Mouse (Mus musculus) ovary, postnatal 10 days (tissue): ENCODE measurements at regions not wholly inside any gene's neighbourhood (a gene's known extent, or its start where the extent isn't known, plus 50 kb on each side); places are given as distances from the start of the nearest gene placed in this dataset.

ENCODE experiments used
- DNase-seq: peaks from one replicate; pipeline ENCODE4 v3.0.0; 2022; ENCODE audit warnings: low spot score

DNA sequence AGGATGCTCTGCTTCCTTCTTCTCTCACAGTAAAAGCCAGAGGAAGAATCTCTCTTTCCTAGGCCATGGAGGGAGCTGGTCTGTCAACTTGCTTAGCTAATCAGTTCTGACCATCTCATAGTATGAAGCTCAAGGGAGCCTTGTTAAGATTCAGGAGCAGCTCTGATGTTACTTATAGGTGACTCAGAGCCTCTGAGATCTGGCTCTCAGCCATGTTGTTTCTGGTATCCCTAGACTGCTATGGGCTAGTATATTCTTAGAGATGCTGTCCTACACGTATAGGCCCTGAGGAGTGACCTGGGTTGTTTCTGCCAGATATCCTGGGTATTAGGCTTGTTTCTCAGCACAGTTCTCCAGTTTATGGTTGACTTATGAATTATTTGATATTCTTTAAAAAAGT, 160.9 kb downstream of the 4930564D02Rik start:
- DNase-seq, result no peak

DNA sequence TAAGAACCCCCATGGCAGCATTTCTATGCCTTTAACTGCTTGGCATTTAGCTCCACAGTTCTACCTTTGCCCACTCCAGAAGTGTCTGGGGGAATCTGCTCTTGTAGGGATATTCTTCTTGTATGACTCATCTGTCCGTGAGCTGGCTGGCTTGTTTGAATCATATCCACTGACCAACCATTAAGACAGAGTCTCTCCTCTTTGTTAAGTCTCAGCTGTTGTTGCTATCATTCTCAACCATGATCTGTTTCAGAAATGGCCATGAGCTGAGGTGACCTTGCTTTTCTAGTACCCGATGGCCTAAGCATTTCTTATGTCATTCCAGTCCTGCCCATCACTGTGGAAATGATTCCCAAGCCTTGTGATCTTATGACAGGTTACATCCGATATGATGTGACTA, 161.8 kb downstream of the 4930564D02Rik start:
- DNase-seq, result no peak

GRCm38 (mm10) chr3:105241048-105241447, 174.4 kb downstream of the 4930564D02Rik start:
- no peak for DNase-seq

- no peak for DNase-seq
Measured at GRCm38 (mm10) chr3:105257096-105257495, 190.5 kb downstream of the 4930564D02Rik start.

- peak; percentile 23 for DNase-seq
Measured at GRCm38 (mm10) chr3:105275241-105275640, 176.9 kb upstream of the Kcnd3 start.

DNA sequence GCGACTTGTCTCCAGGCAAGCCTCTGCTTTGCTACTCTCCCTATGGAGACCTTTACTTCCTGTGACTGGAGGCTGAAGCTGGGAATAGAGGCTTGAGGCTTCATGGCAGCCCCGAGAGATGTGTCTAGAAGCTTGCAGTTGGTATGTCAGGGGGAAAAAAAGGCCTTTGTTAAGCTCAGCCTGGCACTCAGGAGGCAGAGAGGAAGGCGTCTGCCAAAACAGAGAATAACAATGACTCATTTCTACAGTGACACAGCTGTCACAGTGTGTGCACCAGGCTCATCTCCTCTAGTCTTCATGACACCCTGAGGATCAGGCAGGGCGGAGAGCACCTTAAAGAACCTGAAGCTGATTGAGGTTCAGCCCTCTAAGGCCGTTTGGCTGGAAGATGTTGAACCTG, 171.2 kb upstream of the Kcnd3 start:
- no peak for DNase-seq

DNA sequence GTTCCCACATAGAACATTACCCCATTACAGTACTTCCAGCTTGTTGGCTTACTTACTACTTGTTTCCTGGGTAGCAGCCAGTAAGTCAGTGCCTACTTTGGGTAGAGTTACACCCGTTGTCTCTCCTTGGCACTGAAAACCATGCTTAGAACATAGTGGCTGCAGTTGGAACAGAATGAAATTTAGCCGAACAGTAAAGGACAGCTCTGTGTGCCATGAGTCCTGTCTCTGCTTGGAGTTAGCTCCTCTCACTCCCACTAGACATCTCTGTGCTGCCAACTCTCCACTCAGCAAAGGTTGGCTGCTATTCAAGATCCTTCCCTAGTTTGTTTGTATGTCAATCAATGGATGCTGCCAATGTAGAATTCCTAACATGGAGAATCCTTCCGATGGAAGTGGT, 170.4 kb upstream of the Kcnd3 start:
- no peak for DNase-seq

GRCm38 (mm10) chr3:105298273-105298672, 153.9 kb upstream of the Kcnd3 start:
- no peak for DNase-seq

DNA sequence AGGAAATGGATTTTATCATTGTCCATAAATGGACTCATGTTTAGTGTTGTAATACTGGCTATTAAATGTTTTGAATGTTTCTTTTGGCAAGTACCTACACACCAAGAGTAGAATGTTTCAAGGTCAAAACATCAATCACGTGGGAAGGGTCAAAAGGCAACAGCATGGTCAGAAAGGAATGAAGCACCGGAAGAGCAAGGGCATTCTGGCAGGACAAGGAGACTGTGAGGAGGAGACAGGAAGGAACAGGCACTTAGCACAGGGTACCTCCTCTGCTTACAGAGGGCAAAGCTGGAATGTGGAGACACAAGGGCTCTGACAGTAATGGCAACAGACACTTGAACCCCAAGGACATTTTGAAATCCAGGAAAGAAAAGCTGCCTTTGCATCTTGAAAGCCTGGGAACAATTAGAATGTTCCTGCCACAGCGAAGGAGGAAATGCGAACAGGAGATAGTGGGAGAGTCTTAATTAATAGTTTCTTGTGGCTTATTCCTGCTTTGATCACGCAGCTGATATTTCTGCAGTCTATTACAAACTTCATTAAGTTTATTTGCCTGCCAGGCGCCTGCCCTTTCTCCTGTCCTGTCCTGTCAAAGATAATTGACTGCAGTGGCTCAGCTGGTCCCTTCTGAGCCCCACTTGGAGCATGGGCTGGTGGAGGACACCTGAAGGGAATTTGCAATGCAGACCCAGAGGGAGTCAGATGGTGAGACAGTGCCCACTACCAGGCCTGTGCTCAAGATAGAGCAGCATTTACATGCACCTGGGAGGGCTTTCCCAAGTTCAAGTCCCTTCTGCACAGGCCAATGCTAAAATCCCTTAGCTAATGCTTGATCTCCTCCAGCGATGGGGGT, 151.2 kb upstream of the Kcnd3 start:
- no peak for DNase-seq

GRCm38 (mm10) chr3:105307676-105308075, 144.5 kb upstream of the Kcnd3 start:
- DNase-seq, result no peak

GRCm38 (mm10) chr3:105309020-105309419, 143.1 kb upstream of the Kcnd3 start:
- no peak for DNase-seq

DNA sequence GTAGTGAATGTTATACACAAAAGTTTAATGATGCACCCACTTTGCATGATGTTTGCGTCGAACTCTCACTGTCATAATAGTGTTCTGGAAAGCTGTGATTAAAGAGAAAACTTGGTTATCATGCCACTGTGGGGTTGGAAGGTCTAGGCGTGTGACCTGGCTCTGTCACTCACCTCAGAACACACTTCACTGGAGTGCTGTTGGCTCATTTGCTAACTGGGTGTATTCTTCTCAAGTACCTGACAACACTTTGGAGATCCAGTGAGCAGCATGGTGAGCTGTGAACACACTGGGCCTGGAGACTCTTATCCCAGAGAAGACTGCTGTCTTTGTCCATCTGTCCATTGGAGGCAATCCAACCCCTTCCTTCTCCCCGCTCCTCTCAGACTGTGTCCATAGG, 98.9 kb upstream of the Kcnd3 start:
- no peak for DNase-seq

DNA sequence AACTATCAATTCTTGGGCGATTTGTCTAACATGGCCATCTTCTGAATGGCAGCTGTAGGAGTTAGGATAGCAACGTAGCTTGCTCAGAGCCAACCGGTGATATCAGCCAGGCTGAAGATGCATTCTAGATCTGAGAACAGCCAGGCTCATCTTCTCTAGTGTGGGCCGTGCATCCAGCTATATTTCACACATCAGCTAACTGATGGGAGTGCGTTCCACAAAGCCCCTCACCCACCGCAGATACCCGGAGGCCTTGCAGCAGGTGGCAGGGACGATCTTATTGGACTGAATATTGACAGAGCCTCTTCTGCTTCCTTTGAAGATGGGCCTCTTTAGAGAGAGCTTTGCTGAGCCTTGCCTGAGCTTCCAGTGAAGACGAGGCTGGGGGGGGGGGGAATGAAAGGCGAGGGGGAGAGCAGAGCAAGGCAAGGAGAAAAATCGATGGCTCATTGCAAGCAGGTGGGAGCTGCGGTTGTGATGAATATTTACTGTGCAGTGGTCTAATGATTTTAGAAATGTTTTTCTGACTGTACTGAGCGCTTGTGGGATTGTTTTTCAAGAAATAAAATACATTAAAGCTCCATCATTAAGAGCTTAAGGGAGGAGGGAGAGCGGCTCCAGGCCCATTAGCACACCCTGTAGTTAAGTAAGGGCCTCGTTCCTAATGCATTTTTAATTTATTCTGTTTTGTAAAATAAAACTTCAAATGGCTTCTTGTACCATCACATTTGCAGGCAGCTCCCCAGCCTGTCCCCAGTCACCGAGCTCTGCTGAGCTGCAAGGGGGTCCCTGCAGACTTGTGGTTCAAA, 97.8 kb upstream of the Kcnd3 start:
- DNase-seq, result no peak

- DNase-seq, result no peak
Measured at GRCm38 (mm10) chr3:105357511-105357910, 94.6 kb upstream of the Kcnd3 start.

DNA sequence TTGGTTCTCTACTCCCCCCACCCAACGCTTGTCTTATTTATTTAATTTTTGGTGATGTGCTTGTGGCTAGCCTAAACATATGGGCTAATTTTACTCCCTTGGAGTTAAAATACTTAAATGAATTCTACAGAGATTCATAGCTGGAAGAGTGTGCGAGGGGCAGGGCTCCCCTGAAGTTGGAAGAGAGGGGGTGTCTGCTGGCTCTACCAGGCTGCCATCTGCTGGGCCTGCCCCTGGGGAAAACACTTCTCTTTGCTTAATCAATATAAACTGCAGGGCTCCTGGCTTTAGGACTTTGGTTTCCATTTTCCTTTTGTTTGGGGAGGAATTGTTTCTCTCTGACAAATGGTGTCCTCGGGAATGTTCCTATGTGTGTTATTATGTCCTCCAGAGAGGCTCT, 92.5 kb upstream of the Kcnd3 start:
- DNase-seq, result no peak

DNA sequence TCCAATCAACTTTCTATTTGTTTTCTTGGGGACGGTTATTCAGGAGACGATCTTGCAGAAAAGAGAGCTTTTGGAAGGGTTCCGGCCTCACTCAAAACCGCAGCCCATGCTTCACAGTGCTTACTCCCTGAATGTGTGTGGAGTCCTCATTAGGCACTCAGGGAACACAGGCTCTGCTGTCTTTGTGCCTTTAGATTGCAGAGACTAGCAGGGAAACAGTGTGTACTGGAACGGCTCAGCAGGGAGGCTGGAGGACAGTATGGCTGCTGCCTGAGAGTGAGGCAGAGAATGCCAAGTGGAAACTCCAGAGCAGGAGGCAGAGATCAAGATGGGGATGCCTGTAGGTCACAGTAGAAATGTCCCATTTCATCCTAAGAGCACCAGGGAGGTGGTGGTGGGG, 87.4 kb upstream of the Kcnd3 start:
- DNase-seq, result no peak

GRCm38 (mm10) chr3:105366806-105367205, 85.3 kb upstream of the Kcnd3 start:
- no peak for DNase-seq

- no peak for DNase-seq
Measured at GRCm38 (mm10) chr3:105367972-105368371, 84.2 kb upstream of the Kcnd3 start.

DNA sequence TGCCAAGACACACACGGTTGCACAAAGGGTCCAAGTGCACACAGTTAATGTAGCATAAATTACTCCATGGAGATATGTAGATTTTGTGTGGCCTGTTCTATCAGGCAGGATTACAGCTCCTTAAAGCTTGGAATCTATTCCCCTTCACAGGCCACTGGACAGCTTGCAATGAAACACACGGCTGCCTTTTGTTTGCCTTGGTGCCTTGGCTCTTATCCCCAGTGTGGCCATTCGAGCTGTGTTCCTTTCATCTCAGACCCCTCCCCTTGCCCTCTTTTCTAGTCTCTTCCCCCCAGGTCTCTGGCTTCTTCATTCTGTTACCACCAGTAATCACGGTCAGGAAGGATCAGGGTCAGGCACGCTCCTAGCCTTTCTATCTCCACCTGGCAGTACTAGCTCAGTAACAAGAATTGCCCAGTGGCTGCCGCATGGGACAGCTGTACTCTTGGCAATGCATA, 79.7 kb upstream of the Kcnd3 start:
- no peak for DNase-seq

DNA sequence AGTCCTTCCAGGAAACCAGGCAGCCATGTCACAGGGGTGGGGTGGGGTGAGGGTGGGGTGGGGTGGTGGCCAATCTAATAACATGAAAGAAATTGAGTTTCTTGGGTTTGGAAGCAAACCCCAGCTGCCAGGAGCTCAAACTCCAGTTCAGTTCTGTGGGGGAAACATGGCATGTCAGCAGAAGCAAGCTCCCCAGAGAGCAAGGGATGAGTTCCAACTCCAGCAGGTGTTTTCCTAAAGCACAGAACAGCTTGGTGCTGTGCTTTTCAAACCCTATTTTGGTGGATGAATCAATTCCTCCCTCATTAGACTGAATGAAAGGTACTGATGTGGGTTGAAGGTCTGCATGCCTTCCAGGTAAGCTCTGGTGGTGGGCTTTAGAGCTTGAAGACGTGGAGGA, 77.8 kb upstream of the Kcnd3 start:
- DNase-seq, result no peak

DNA sequence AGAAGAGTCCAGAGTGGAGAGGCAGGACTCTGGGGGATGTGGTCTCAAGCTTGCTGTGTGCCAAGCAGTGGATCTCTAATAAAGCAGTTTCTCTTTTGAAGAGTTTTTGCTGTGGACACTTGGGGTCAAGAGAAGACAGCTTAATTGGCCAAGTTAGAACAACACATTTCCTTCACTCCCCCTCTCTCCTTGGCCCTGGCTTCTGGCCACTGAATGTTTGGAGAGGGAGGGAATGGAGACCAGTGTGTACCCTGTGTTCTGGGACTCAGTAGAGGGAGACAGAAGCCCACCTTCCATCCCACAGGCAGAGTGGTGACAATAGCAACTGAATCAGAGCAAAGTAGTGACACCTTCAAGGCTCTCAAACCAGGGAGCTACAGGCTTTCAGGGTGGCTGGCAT, 77.3 kb upstream of the Kcnd3 start:
- no peak for DNase-seq

GRCm38 (mm10) chr3:105375383-105375782, 76.7 kb upstream of the Kcnd3 start:
- DNase-seq, result no peak

GRCm38 (mm10) chr3:105375820-105376219, 76.3 kb upstream of the Kcnd3 start:
- no peak for DNase-seq
